Mouse (Mus musculus): ENCODE data around the gene Orc3. TPM values are rescaled to one million over a fixed set of nuclear protein-coding genes. Genes with fewer than 3 reads are reported as not detected.

The Orc3 gene
- polyA plus RNA-seq, 1 experiment: 3.4 TPM

- no peaks in the 10 kb centered on the region for H3K4me1 ChIP-seq (ENCODE audit: control insufficient read depth, insufficient read depth, insufficient read length, low read length)
- H3K27ac ChIP-seq (ENCODE audit: insufficient read depth, low read depth, low read length): no peak overlapping the region
- TF ChIP-seq CTCF (IDR thresholded peaks at IDR 0.05; ENCODE audit: extremely low read depth, insufficient read length, insufficient replicate concordance, low read depth, low read length): no peak
- no peak for TF ChIP-seq POLR2A (IDR thresholded peaks at IDR 0.05; ENCODE audit: low read depth, low read length)
- WGBS: over 99% methylated on average over 3 of the region's 3 CpGs
- no peaks in the 10 kb centered on the region for H3K27me3 ChIP-seq (ENCODE audit: control insufficient read depth, insufficient read depth, low read length)
- no peak overlapping the region for H3K4me3 ChIP-seq (ENCODE audit: low read depth, low read length)
- H3K36me3 ChIP-seq (ENCODE audit: control insufficient read depth, insufficient read depth, low read length): peaks cover 37% of the 10 kb centered on the region
Observed at GRCm38 (mm10) chr4:34640731-34641130, 26.0 kb upstream of the Orc3 start.

- Histone ChIP-seq H3K36me3 (ENCODE audit: control insufficient read depth, insufficient read depth, low read length) (peaks cover 33% of the 10 kb centered on the region), H3K27ac (ENCODE audit: insufficient read depth, low read depth, low read length) (no peak overlapping the region), H3K4me3 (ENCODE audit: low read depth, low read length) (no peak overlapping the region), H3K27me3 (ENCODE audit: control insufficient read depth, insufficient read depth, low read length) (no peaks in the 10 kb centered on the region), H3K4me1 (ENCODE audit: control insufficient read depth, insufficient read depth, insufficient read length, low read length) (no peaks in the 10 kb centered on the region)
- 92% methylated on average over 5 of the region's 5 CpGs for WGBS
- TF ChIP-seq CTCF (IDR thresholded peaks at IDR 0.05; ENCODE audit: extremely low read depth, insufficient read length, insufficient replicate concordance, low read depth, low read length) (no peak), POLR2A (IDR thresholded peaks at IDR 0.05; ENCODE audit: low read depth, low read length) (no peak)
Observed at GRCm38 (mm10) chr4:34639745-34640364, 25.1 kb upstream of the Orc3 start.

- H3K27me3 ChIP-seq (ENCODE audit: control insufficient read depth, insufficient read depth, low read length): no peaks in the 10 kb centered on the region
- no peak overlapping the region for H3K27ac ChIP-seq (ENCODE audit: insufficient read depth, low read depth, low read length)
- H3K4me3 ChIP-seq (ENCODE audit: low read depth, low read length): no peak overlapping the region
- peaks cover 40% of the 10 kb centered on the region for H3K36me3 ChIP-seq (ENCODE audit: control insufficient read depth, insufficient read depth, low read length)
- WGBS: 86% methylated on average over 4 of the region's 4 CpGs
- no peaks in the 10 kb centered on the region for H3K4me1 ChIP-seq (ENCODE audit: control insufficient read depth, insufficient read depth, insufficient read length, low read length)
- TF ChIP-seq CTCF (IDR thresholded peaks at IDR 0.05; ENCODE audit: extremely low read depth, insufficient read length, insufficient replicate concordance, low read depth, low read length) (no peak), POLR2A (IDR thresholded peaks at IDR 0.05; ENCODE audit: low read depth, low read length) (no peak)
Observed at GRCm38 (mm10) chr4:34637851-34638250, 23.1 kb upstream of the Orc3 start.

GRCm38 (mm10) chr4:34637386-34637785, 22.6 kb upstream of the Orc3 start:
- Histone ChIP-seq H3K4me1 (ENCODE audit: control insufficient read depth, insufficient read depth, insufficient read length, low read length) (no peaks in the 10 kb centered on the region), H3K27ac (ENCODE audit: insufficient read depth, low read depth, low read length) (no peak overlapping the region), H3K27me3 (ENCODE audit: control insufficient read depth, insufficient read depth, low read length) (no peaks in the 10 kb centered on the region), H3K36me3 (ENCODE audit: control insufficient read depth, insufficient read depth, low read length) (peaks cover 39% of the 10 kb centered on the region), H3K4me3 (ENCODE audit: low read depth, low read length) (no peak overlapping the region)
- TF ChIP-seq POLR2A (IDR thresholded peaks at IDR 0.05; ENCODE audit: low read depth, low read length): no peak
- TF ChIP-seq CTCF (IDR thresholded peaks at IDR 0.05; ENCODE audit: extremely low read depth, insufficient read length, insufficient replicate concordance, low read depth, low read length): no peak
- WGBS: 91% methylated on average over 7 of the region's 7 CpGs

GRCm38 (mm10) chr4:34636036-34636435, 21.3 kb upstream of the Orc3 start:
- Histone ChIP-seq H3K27ac (ENCODE audit: insufficient read depth, low read depth, low read length) (no peak overlapping the region), H3K4me3 (ENCODE audit: low read depth, low read length) (no peak overlapping the region), H3K27me3 (ENCODE audit: control insufficient read depth, insufficient read depth, low read length) (no peaks in the 10 kb centered on the region), H3K36me3 (ENCODE audit: control insufficient read depth, insufficient read depth, low read length) (peaks cover 36% of the 10 kb centered on the region), H3K4me1 (ENCODE audit: control insufficient read depth, insufficient read depth, insufficient read length, low read length) (no peaks in the 10 kb centered on the region)
- TF ChIP-seq POLR2A (IDR thresholded peaks at IDR 0.05; ENCODE audit: low read depth, low read length) (no peak), CTCF (IDR thresholded peaks at IDR 0.05; ENCODE audit: extremely low read depth, insufficient read length, insufficient replicate concordance, low read depth, low read length) (no peak)
- WGBS: 85% methylated on average over 5 of the region's 5 CpGs

GRCm38 (mm10) chr4:34634129-34634528, 19.4 kb upstream of the Orc3 start:
- Histone ChIP-seq H3K36me3 (ENCODE audit: control insufficient read depth, insufficient read depth, low read length) (peaks cover 27% of the 10 kb centered on the region), H3K27ac (ENCODE audit: insufficient read depth, low read depth, low read length) (no peak overlapping the region), H3K4me1 (ENCODE audit: control insufficient read depth, insufficient read depth, insufficient read length, low read length) (peaks cover 2% of the 10 kb centered on the region; the same call in 1 of the 2 replicates), H3K27me3 (ENCODE audit: control insufficient read depth, insufficient read depth, low read length) (no peaks in the 10 kb centered on the region), H3K4me3 (ENCODE audit: low read depth, low read length) (no peak overlapping the region)
- WGBS: 96% methylated on average over 7 of the region's 7 CpGs
- no peak for TF ChIP-seq POLR2A (IDR thresholded peaks at IDR 0.05; ENCODE audit: low read depth, low read length)
- no peak for TF ChIP-seq CTCF (IDR thresholded peaks at IDR 0.05; ENCODE audit: extremely low read depth, insufficient read length, insufficient replicate concordance, low read depth, low read length)

GRCm38 (mm10) chr4:34629956-34630355, 15.2 kb upstream of the Orc3 start:
- H3K36me3 ChIP-seq (ENCODE audit: control insufficient read depth, insufficient read depth, low read length): peaks cover 41% of the 10 kb centered on the region
- no peaks in the 10 kb centered on the region for H3K27me3 ChIP-seq (ENCODE audit: control insufficient read depth, insufficient read depth, low read length)
- no peak for TF ChIP-seq CTCF (IDR thresholded peaks at IDR 0.05; ENCODE audit: extremely low read depth, insufficient read length, insufficient replicate concordance, low read depth, low read length)
- TF ChIP-seq POLR2A (IDR thresholded peaks at IDR 0.05; ENCODE audit: low read depth, low read length): no peak
- H3K27ac ChIP-seq (ENCODE audit: insufficient read depth, low read depth, low read length): no peak overlapping the region
- 27% methylated on average over 1 of the region's 1 CpGs for WGBS
- H3K4me1 ChIP-seq (ENCODE audit: control insufficient read depth, insufficient read depth, insufficient read length, low read length): peaks cover 2% of the 10 kb centered on the region; the same call in 1 of the 2 replicates
- H3K4me3 ChIP-seq (ENCODE audit: low read depth, low read length): no peak overlapping the region
